ENCODE assay signal across 7 mouse cellular contexts in genomic region chr12:71136974-71137491, GRCm38 (mm10). TPM values are rescaled to one million over a fixed set of nuclear protein-coding genes. Genes with fewer than 3 reads are reported as not detected.
DNase-seq lines count a peak whose midpoint lies in the region; ATAC-seq lines count a peak whose summit lies in the region.

No protein-coding gene starts in this region.

- H3K27me3 ChIP-seq in intestine, embryonic 14.5 days (replicated peaks; ENCODE audit: control insufficient read depth, insufficient read depth, low read length): no peaks in the 10 kb centered on the region
- H3K27me3 ChIP-seq in midbrain, embryonic 10.5 days (ENCODE audit: low read depth, poor library complexity, severe bottlenecking): no peaks in the 10 kb centered on the region

- peak overlapping the region; percentile 93 for H3K4me3 ChIP-seq in intestine, embryonic 14.5 days (ENCODE audit: low read depth, low read length)
- H3K4me3 ChIP-seq in midbrain, embryonic 10.5 days: peak overlapping the region; percentile 96

- peak overlapping the region; percentile 77 for H3K9ac ChIP-seq in intestine, embryonic 14.5 days (ENCODE audit: low read length)

- no peaks in the 10 kb centered on the region for H3K9me3 ChIP-seq in intestine, embryonic 14.5 days (ENCODE audit: control insufficient read depth, low read length)
- H3K9me3 ChIP-seq in midbrain, embryonic 10.5 days (replicated peaks): no peaks in the 10 kb centered on the region

- intact Hi-C loops in left cerebral cortex, postnatal 25 days (cut with DNase I): no loop called here

- H3K36me3 ChIP-seq in intestine, embryonic 14.5 days (ENCODE audit: control insufficient read depth, insufficient read depth, low read length): peaks cover 38% of the 10 kb centered on the region
- peaks cover 40% of the 10 kb centered on the region for H3K36me3 ChIP-seq in midbrain, embryonic 10.5 days

- peak; percentile 91 for ATAC-seq in intestine, embryonic 14.5 days (replicated peaks; ENCODE audit: low FRiP score, low TSS enrichment, low read depth)

- peak; percentile 78 to 81 for DNase-seq in adrenal gland, adult 18-20 months (ENCODE audit: low spot score in 2 of 2)
- DNase-seq in embryo, embryonic 11 days: peak; percentile 93
- DNase-seq in gastrocnemius, postnatal 25 days: peak; percentile 67
- DNase-seq in intestine, embryonic 14.5 days (ENCODE audit: low spot score): peak; percentile 96
- peak; percentile 79 to 80 for DNase-seq in left cerebral cortex, postnatal 25 days (ENCODE audit: low spot score in 2 of 2)
- DNase-seq in midbrain, embryonic 10.5 days (ENCODE audit: low spot score): peak; percentile 90
- DNase-seq in skeletal muscle tissue, adult 2 months (ENCODE audit: low read depth, low spot score): peak; percentile 87

- H3K27ac ChIP-seq in intestine, embryonic 14.5 days (ENCODE audit: low read depth): peak overlapping the region; percentile 78
- H3K27ac ChIP-seq in midbrain, embryonic 10.5 days (replicated peaks): peak overlapping the region; percentile 93

- under 1% methylated on average over 30 of the region's 30 CpGs for WGBS in intestine, embryonic 14.5 days
- WGBS in midbrain, embryonic 10.5 days: under 1% methylated on average over 30 of the region's 30 CpGs

- peaks cover 8% of the 10 kb centered on the region for H3K4me1 ChIP-seq in intestine, embryonic 14.5 days (replicated peaks; ENCODE audit: control insufficient read depth, insufficient read depth, low read length)
- H3K4me1 ChIP-seq in midbrain, embryonic 10.5 days: peaks cover 36% of the 10 kb centered on the region

- peak overlapping the region; percentile 86 for H3K4me2 ChIP-seq in intestine, embryonic 14.5 days (ENCODE audit: low read length)

RNA-seq across cellular contexts. Expression of gene 2700049A03Rik, which starts 0.4 kb away (rescaled TPM):
- total RNA-seq in adrenal gland, adult 18-20 months (2021): 1 to 10 TPM; 5.1 to 7.3 TPM
- 1 to 10 TPM; 2.8 to 3.6 TPM for total RNA-seq in gastrocnemius, postnatal 25 days (2021)
- polyA plus RNA-seq in intestine, embryonic 14.5 days (2014; fragmentation: Nextera tagmentation; extraction: Ambion mirVana): 13.2 and 15.6 TPM in 2 replicates
- 1 to 10 TPM; 5.2 TPM for total RNA-seq in left cerebral cortex, postnatal 25 days (2021)
- polyA plus RNA-seq in midbrain, embryonic 10.5 days (2016; fragmentation: Nextera tagmentation; extraction: Ambion mirVana): 17.4 and 17.5 TPM in 2 replicates

RNA-seq across cellular contexts. Expression of gene Timm9, which starts 0.5 kb away (rescaled TPM):
- total RNA-seq in adrenal gland, adult 18-20 months (2021): 10 to 100 TPM; 60.0 to 64.2 TPM
- total RNA-seq in gastrocnemius, postnatal 25 days (2021): 10 to 100 TPM; 25.5 to 32.6 TPM
- 99.8 and 108 TPM in 2 replicates for polyA plus RNA-seq in intestine, embryonic 14.5 days (2014; fragmentation: Nextera tagmentation; extraction: Ambion mirVana)
- 10 to 100 TPM; 58.0 to 62.5 TPM for total RNA-seq in left cerebral cortex, postnatal 25 days (2021)
- polyA plus RNA-seq in midbrain, embryonic 10.5 days (2016; fragmentation: Nextera tagmentation; extraction: Ambion mirVana): 70.2 and 82.7 TPM in 2 replicates

RNA-seq across cellular contexts. Expression of gene Tomm20l, which starts 25.8 kb away (rescaled TPM):
- total RNA-seq in adrenal gland, adult 18-20 months (2021): 1 to 10 TPM; 4.3 to 7.3 TPM
- total RNA-seq in gastrocnemius, postnatal 25 days (2021): not detected
- not detected in 2 replicates for polyA plus RNA-seq in intestine, embryonic 14.5 days (2014; fragmentation: Nextera tagmentation; extraction: Ambion mirVana)
- total RNA-seq in left cerebral cortex, postnatal 25 days (2021): not detected
- not detected in 2 replicates for polyA plus RNA-seq in midbrain, embryonic 10.5 days (2016; fragmentation: Nextera tagmentation; extraction: Ambion mirVana)

Comparison
In these comparisons a context has a peak if more than half of its experiments do, and no peak if none do; other contexts are left out.
1. Peak in every context shown above with its lines: DNase-seq, ATAC-seq, H3K4me3 ChIP-seq and H3K27ac ChIP-seq.
2. RNA of gene Tomm20l, which starts 25.8 kb away (total RNA-seq): 4.3 to 7.3 TPM in adrenal gland, adult 18-20 months; not detected in gastrocnemius, postnatal 25 days and not detected in left cerebral cortex, postnatal 25 days; every median in the first group is over 4 times any median in the second.